Mouse (Mus musculus): ENCODE measurements around the gene Tspan7.

GRCm38 (mm10) chrX:10535450-10535849 is 50.5 kb downstream of the Tspan7 start:
- no peak for TF ChIP-seq CTCF (IDR thresholded peaks at IDR 0.05; ENCODE audit: borderline replicate concordance, extremely low read depth, insufficient read depth, insufficient read length)
- no peak for TF ChIP-seq POLR2A (IDR thresholded peaks at IDR 0.05; ENCODE audit: borderline replicate concordance, extremely low read depth, insufficient read depth, insufficient read length, poor library complexity, severe bottlenecking)
